Mouse (Mus musculus): ENCODE measurements at regions not wholly inside any gene's neighbourhood (a gene's known extent, or its start where the extent isn't known, plus 50 kb on each side); places are given as distances from the start of the nearest gene placed in this dataset.
A peak's percentile ranks its signal among the peaks of the same experiment; 100 is the strongest.

DNA sequence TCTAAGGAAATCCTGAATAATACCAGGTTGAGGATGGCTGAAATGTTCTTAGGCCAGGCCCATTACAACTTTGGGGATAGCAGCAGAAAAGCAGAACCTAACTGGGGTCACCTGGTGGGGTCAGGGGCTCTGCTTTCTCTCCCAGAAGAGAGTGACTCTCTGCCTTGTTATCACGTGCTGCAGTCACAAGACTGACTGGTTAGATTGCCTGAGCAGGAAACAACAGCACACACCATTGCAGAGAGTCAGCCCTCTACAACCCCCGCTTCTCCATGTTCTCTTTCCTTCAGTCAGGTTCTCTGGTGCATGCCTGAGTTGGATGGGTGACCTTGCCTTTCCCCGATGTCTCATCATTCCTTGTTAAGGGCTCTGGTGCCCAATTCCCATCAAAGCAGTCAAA is 91.2 kb upstream of the Hsd17b12 start:
- no peak for DNase-seq (ENCODE audit: low spot score in 2 of 2)

DNA sequence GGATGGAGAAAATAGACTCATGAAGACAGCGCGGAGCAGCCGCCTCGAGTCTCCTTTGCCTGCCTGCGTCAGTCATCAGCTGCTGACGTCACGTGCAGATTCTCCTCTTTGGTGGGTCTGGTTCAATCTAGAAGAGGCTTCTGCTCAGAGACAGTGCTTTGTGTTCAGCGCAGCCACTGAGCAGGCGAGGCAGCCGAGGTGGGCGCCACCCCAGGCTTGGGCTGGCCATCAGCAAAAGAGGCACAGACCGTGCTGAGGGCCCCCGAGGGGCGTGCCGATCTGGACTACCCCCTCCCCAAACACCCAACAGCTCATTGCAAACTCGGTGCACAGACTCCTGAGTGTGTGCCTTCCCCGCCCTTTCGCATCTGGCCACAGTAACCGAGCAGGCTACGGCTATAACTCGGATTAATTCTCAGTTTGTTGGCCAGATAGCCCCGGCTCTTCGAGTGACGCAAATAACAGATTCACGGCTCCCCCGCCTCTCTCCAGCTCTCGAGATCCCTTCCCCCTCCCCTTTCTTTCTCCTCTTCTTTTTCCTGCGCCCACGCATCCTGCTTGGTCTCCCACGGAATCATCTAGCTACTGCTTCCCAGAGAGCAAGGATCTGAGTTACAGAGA is 89.2 kb upstream of the Hsd17b12 start:
- DNase-seq (ENCODE audit: low spot score in 2 of 2) = no peak

DNA sequence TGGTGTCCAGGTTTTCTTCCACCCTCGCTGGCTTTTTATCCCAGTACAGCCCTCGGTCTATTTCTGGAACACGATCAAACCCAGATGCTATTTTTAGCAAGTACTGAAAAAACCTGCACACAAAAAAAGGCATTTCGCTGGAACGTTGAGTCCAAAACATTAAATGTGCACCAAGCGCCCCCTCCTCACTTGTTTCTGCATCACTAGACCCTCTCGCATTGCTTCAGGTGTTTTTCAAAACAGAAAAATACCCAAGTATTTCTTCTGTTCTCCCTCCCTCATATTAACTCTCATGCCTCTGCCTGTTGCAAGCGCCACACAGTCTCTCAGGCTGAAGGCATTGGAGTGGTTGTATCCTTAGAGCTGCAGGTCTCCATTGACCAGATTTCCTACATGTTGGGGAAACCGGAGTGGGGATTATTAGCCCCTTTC is 88.4 kb upstream of the Hsd17b12 start:
- no peak for DNase-seq (ENCODE audit: low spot score in 2 of 2)

DNA sequence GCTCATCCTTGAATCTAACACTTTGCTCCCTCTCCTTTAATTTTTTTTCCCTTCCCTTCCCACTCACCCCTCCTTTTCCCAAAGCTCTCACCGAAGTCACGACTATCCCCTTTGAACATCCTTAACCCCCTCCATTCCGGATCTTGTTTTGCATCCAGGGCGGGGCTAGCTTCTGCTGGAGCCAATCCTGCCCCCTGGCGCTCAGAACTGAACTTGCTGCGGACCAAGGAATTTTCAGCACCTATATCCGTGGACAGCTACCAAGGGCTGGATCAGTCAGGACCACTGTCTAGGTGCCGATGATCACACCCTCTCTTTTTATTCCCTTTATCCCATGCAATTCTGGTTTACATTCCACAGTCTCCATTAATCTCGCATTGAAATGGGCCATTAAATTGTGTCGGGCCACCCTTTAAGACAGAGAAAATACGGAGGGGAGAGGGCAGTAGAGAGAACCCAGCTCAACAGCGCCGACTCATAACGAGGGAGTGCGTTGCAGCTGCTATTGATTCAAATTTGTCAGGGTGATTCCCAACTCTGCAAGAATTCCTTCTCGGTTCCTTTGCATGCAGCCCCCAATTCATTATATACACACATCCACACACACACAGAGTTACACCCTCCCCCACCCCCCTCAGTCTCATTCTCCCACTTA is 87.7 kb upstream of the Hsd17b12 start:
- peak; percentile 25 to 56 for DNase-seq (ENCODE audit: low spot score in 2 of 2)

DNA sequence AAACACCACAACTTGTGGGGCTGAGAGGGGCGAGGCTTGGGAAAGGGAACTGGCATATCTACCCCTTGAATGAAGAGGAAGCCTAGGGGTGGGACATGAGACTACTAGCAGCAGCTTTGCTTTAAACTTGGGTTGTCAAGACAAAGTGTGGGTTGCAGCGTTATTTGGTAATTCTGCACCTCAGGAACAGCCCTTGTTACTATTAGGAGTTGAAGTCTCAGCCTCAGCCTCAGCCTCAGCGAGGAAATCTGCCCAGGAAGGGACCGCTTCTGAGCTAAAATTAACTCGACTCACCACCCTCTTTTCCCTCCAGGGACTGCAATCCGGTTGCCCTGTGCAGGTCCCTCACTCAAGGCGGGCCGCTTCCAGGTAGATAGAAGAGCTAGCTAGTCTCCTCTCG is 86.4 kb upstream of the Hsd17b12 start:
- DNase-seq (ENCODE audit: low spot score in 2 of 2) = no peak

DNA sequence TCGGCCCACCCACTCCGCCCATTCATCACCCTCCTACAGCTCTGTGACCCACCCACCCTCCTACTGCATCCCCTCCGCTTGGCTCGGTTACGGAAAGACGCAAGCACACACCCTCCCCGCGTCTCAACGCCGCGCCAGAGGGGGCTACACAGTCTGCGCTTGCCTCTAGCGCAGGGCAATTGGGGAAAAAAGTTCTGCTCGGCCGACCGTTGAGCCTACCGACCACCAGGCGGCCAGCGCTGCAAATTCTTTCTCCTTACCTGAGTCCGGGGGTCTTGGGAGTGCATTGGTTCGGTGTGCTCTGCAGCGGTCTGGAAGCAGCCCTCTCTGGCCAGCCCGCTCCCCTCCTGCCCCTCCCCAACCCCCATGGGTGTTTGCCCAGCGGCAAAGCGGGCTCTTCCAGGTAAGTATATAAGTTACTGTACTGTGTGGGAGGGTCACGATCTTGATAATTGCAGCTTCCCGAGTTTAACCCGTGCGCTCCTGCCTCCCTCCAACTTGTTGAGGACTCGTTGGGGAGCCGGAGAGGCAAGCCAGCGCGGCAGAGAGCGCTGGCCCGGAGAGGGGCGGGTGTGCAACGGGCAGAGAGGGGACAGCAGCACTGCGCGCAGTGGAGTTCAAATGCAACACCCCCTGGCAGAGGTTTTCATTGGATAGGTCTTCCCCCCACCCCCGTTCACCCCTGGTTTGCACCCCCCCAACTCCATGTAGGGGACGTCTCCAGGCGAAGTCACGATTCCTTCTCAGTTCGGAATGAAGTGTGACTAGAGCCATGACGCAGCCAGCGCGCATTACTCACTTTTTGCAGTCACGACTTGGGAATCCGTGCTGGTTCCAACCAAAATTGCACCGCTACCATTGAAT is 85.5 kb upstream of the Hsd17b12 start:
- DNase-seq (ENCODE audit: low spot score in 2 of 2) = no peak

DNA sequence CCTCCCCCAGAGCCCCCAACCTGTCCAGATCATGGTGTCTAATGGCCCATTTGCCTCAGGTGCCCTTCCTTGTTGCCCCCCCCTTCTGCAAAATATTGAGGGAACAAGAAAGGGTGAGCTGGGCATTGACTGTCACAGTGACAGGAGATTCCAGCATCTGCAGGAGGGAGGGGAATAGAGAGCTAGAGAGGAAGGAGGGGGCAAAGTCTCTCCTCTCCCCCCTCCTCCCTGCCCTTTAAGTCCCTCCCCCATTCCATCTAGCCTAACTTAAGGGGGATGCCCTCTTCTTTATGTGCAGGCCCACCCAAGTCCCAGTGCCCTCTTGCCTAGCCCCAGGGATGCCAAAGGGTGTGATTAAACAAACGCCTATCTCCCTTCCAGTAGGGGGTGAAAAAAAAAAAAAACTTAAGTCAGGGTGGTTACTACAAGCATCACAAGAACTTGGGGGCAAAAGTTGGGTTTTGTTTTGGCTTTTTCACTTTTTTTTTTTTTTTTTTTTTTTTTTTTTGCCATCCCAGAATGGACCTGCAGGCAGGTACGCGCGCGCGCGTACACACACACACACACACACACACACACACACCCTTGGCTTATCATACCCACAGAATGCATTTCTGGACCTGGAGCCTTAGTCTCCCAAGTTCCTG is 84.8 kb upstream of the Hsd17b12 start:
- no peak for DNase-seq (ENCODE audit: low spot score in 2 of 2)

DNA sequence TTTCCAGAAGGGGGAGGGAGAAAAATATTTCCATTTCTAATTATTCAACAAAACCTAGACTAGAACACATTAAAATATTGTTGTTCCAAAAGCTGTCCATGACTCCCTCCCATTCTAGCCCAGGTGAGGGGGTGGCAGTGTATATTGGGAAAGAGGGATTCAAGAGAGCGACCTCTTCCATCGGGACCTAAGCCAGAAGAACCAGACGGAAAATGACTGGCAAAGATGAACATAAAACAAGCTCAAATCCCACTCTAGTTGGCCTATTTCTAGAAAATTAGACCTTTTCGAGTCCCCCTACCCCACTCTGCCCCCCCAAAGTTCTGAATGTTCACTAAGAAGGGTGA is 84.3 kb upstream of the Hsd17b12 start:
- no peak for DNase-seq (ENCODE audit: low spot score in 2 of 2)

DNA sequence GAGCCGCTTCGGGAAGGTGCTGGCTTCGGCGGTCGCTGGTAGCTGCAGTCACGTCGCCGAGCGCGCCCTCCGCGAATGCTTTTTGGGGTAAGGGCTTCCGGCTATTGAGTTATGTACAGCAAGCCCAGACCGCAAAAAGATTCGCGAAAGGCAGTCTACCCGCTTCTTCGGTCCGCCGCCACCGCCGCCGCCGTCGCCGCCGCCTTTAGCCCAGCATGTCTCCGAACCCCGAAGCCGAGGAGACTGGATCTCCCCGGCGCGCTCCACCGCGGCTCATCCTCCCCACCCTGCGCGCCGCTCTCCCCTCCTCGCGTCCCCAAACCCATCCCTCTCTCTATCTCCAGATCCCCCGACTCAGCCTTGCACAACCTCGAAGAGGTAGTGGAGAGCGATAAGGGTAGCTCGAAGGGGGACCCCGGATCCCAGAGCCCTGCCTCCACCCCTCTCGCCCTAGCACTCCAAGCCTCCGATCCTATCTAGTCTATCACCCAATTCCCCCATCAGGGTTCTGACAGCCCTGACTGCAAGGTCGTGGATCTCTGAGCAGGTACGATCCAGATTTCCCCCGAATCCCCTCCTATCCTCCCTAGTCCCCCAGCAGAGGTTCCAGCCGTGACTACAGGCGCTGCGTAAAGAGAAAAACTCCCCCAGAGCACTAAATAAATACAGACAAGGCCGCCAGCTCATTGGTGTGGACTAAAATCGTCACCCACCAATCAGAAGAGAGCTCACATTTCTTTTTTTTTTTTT is 83.7 kb upstream of the Hsd17b12 start:
- no peak for DNase-seq (ENCODE audit: low spot score in 2 of 2)

DNA sequence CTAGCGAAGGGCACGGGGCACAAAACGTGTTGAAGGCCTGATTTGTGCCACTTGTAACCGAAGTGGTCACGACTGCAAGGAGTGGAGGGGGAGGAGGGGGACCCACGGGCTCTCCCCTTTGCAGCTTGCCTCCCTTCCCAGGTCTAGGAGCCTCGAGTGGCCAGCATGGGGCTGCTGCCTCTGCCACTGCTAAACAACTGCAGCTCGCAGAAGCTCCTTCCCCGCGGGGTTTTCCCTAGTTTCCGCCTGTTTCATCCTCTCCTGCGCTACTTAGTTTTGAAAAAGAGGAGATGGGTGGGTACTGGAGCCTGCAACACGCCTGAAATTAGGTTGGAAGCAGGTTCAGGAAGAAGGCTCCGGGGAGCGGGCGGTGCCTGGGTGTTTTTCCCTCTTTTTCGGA is 82.6 kb upstream of the Hsd17b12 start:
- no peak for DNase-seq (ENCODE audit: low spot score in 2 of 2)

DNA sequence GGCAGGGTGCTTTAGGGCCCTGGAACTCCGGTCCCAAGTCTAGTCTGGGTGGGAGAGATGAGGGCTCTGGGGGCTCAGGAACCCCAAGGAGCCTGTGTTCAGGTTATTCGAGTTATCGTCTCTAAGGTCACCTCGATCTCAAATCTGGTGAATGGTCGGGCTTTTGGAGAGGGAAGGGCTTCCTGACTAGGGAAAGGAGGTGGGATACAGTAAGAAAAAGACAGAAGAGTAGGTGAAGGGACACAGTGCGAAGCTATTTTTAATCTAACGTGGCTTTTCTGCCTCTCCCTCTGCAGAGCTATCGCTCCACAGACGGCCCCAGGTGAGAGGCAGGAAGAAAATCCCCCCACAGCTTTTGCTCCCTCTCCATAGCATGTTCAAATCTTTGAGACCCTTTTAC is 81.8 kb upstream of the Hsd17b12 start:
- no peak for DNase-seq (ENCODE audit: low spot score in 2 of 2)

DNA sequence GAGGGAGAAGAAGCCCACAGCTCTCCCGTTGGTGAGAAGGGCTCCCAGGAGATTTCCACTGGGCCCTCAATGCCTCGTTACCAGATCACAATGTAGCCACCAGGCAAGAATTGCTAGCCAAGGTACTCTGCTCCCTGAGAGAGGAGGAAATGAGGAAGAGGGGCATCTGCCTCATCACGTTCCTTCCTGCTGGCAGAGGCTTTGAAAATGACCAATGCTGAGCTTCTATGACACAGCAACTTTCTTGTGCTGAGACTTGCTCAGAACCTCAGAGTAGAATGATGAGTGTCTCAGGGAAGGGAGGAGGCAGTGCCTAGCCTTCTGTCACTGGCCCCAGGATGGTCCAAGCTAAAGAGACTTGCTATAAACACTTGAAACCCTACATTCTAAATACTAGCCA is 78.7 kb upstream of the Hsd17b12 start:
- no peak for DNase-seq (ENCODE audit: low spot score in 2 of 2)

DNA sequence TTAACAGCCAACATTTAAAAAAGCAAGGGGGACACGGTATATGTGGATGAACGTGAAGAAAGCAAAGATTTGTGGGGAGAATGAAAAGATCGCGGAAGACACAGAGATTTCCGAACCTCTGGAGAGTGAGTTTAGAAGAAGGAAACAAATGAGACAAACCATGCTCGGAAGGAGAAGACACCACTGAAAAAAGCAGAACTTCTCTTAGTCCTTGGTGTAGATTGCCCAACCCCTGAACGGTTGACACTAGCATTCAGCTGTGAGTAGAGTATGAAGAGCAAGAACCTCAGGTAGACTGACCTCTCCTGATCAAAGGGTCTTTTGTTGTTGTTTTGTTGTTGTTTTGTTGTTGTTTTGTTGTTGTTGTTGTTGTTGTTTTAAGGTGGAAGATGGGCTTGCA is 75.8 kb upstream of the Hsd17b12 start:
- DNase-seq (ENCODE audit: low spot score in 2 of 2) = no peak

DNA sequence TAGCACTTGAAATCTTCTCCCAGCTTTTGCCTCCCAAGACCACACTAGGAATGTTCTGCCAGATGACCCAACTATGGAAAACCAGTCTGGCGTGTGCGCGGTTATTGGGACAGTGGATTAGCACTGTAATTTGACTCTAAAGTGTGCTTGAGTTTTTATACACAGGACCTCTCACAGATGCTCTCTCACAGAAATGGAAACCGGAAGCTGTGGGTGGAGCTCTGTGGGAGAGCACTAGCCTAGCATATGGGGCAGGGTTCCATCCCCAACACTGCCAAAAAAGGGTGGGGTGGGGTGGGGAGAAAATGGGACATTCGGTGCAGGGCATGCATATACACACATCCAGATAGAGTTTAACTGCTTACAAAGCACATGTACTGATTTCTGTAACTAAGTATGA is 61.7 kb upstream of the Hsd17b12 start:
- DNase-seq (ENCODE audit: low spot score in 2 of 2) = no peak

DNA sequence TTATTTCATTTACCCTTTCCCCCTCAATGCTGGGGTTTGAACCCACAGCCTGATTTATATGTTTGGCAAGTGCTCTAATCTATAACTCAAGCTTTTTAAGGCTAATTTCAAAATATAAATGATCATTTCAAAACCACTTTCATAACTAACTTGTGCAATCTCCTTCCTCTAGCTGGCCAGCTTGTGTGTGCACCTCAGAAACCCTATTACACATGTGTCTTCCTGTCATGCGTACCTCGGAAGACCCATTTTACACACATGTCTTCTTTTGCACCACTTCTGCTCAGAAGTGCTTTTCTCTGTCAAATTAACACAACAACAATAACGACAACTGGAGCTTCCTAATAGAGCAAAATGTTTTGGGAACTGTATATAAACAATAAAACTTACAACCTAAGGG is 59.7 kb upstream of the Hsd17b12 start:
- DNase-seq (ENCODE audit: low spot score in 2 of 2) = no peak

DNA sequence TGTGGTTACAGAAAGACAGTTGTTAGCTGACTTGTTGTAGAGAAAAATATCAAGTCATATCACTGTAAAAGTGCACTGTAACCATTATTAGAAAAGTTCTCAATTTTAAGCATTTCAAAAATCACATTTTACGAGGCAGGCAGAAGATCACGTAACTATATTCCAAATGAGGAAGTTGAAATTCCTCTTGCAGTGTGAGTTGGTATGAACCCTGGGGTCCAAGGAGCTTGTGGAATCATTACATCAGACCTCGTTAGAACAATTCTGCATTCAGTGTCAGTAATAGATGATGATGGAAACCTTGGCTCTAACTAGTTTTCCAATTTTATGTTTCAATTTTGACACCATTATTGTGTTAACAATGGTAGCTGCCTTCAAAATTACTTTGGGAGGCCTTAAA is 57.7 kb upstream of the Hsd17b12 start:
- DNase-seq (ENCODE audit: low spot score in 2 of 2) = no peak

Measured in heart, adult 9 months (tissue).